Mouse (Mus musculus): Measurements from ENCODE around the gene Sypl. TPM values are rescaled to one million over a fixed set of nuclear protein-coding genes. Genes with fewer than 3 reads are reported as not detected.

Sypl gene
- polyA plus RNA-seq (2012; ENCODE audit: low replicate concordance) = 7.5 and 13.9 TPM in 2 replicates

DNA sequence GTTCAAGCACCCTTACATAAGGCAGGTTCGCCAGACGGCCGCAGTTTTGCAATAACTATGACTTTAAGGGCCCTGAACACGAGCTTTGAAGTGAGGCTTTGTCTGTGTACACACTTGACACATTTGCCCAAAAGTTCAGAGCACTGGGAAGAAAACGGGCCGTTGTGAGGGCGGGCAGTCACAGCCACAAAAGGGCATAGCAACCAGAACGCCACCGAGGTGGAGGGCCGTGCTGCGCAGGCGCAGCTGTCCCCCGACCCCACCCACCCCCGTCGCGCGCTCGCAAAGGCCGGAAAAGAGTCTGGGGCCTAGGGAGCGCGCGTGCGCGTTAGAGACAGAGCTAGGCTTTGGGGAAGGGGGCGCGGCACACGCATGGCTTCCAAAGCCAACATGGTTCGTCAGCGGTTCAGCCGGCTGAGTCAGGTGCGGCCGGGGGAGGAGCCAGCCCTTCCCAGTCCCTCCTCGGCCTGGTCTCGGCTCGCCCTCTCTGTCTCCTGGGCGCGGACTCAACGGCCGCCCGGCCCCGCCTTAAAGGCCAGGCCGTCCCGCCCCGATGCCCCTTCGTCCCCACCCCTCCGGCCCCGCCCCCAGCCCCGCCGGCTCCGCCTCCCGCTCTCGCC is at the start of gene Sypl:
Sypl (plus strand) TSS at position 296 of the 620 bp plus-strand sequence.

Other genes starting within 250 kb of the Sypl start
- 10.4 and 14.5 TPM in 2 replicates for gene Nampt, start 134.3 kb upstream of the Sypl start, polyA plus RNA-seq (2012; ENCODE audit: low replicate concordance)
- gene Cdhr3, start 139.0 kb downstream of the Sypl start, polyA plus RNA-seq (2012; ENCODE audit: low replicate concordance) = not detected in 2 replicates
- gene Atxn7l1, start 193.8 kb downstream of the Sypl start, polyA plus RNA-seq (2012; ENCODE audit: low replicate concordance) = 38.8 and 47.9 TPM in 2 replicates